ENCODE assay signal across 8 mouse cellular contexts in genomic region chr12:40177089-40177488, GRCm38 (mm10). TPM values are rescaled to one million over a fixed set of nuclear protein-coding genes. Genes with fewer than 3 reads are reported as not detected.
A peak's percentile ranks its signal among the peaks of the same experiment; 100 is the strongest.
DNase-seq lines count a peak whose midpoint lies in the region; ATAC-seq and TF ChIP-seq lines count a peak whose summit lies in the region.
"Had no signal": no experiment of that assay in that cellular context is flagged by ENCODE, and none has a peak within 500 bp of the region (broad histone marks: within the 10 kb centered on the region; RNA-seq: fewer than 3 reads in every experiment).

No protein-coding gene starts in this region.

- no peaks in the 10 kb centered on the region for H3K9me3 ChIP-seq in kidney, postnatal 0 days (replicated peaks; ENCODE audit: low read length)
- no peaks in the 10 kb centered on the region for H3K9me3 ChIP-seq in kidney, embryonic 15.5 days (replicated peaks)
- H3K9me3 ChIP-seq in G1E (replicated peaks) = no peaks in the 10 kb centered on the region
- H3K9me3 ChIP-seq in intestine, embryonic 16.5 days (ENCODE audit: control insufficient read depth, low read length) = 0 out of 2 replicates have a peak, but pooled peaks cover 4% of the 10 kb centered on the region
- H3K9me3 ChIP-seq: lung, embryonic 15.5 days had no signal

- H3K27me3 ChIP-seq in kidney, postnatal 0 days (ENCODE audit: insufficient read depth, low read length) = no peaks in the 10 kb centered on the region
- H3K27me3 ChIP-seq in kidney, embryonic 15.5 days = no peaks in the 10 kb centered on the region
- no peaks in the 10 kb centered on the region for H3K27me3 ChIP-seq in G1E (ENCODE audit: insufficient read depth, low read length)
- H3K27me3 ChIP-seq in intestine, embryonic 16.5 days (replicated peaks; ENCODE audit: control insufficient read depth, insufficient read depth, low read length) = no peaks in the 10 kb centered on the region
- H3K27me3 ChIP-seq: lung, embryonic 15.5 days had no signal

- no peak for TF ChIP-seq POLR2A in lung, adult 2 months (IDR thresholded peaks at IDR 0.05; ENCODE audit: borderline replicate concordance, extremely low read depth, low read depth, low read length)

- H3K4me1 ChIP-seq in kidney, postnatal 0 days (replicated peaks; ENCODE audit: insufficient read depth, low read length) = no peaks in the 10 kb centered on the region
- H3K4me1 ChIP-seq in kidney, embryonic 15.5 days = no peaks in the 10 kb centered on the region
- H3K4me1 ChIP-seq in G1E (ENCODE audit: insufficient read depth, low read depth, low read length) = peaks cover under 1% of the 10 kb centered on the region; the same call in 1 of the 2 replicates
- no peaks in the 10 kb centered on the region for H3K4me1 ChIP-seq in lung, adult 2 months (ENCODE audit: control insufficient read depth, insufficient read depth, low read length)
- no peaks in the 10 kb centered on the region for H3K4me1 ChIP-seq in intestine, embryonic 16.5 days (ENCODE audit: control insufficient read depth, insufficient read depth, low read length)
- H3K4me1 ChIP-seq: lung, embryonic 15.5 days had no signal

- no peaks in the 10 kb centered on the region for H3K36me3 ChIP-seq in kidney, postnatal 0 days (ENCODE audit: insufficient read depth, low read length)
- H3K36me3 ChIP-seq in kidney, embryonic 15.5 days = no peaks in the 10 kb centered on the region
- no peaks in the 10 kb centered on the region for H3K36me3 ChIP-seq in G1E (replicated peaks)
- no peaks in the 10 kb centered on the region for H3K36me3 ChIP-seq in intestine, embryonic 16.5 days (ENCODE audit: control insufficient read depth, insufficient read depth, low read length)
- H3K36me3 ChIP-seq: lung, embryonic 15.5 days had no signal

- no peak overlapping the region for H3K27ac ChIP-seq in kidney, postnatal 0 days
- H3K27ac ChIP-seq in kidney, embryonic 15.5 days = no peak overlapping the region
- H3K27ac ChIP-seq in intestine, embryonic 16.5 days (ENCODE audit: low read length) = no peak overlapping the region
- H3K27ac ChIP-seq: lung, embryonic 15.5 days had no signal

- ATAC-seq in kidney, postnatal 0 days (replicated peaks; ENCODE audit: low FRiP score, low read depth) = no peak
- ATAC-seq in kidney, embryonic 15.5 days (replicated peaks; ENCODE audit: low FRiP score) = no peak
- ATAC-seq in G1E (ENCODE audit: extremely low read depth, insufficient number of reproducible peaks, low FRiP score, poor library complexity, severe bottlenecking) = no peak
- no peak for ATAC-seq in intestine, embryonic 16.5 days

- WGBS in kidney, postnatal 0 days = 64% methylated on average over 6 of the region's 6 CpGs
- 65% methylated on average over 6 of the region's 6 CpGs for WGBS in kidney, embryonic 15.5 days
- 38% methylated on average over 6 of the region's 6 CpGs for WGBS in lung, adult 2 months
- WGBS in intestine, embryonic 16.5 days = 60% methylated on average over 6 of the region's 6 CpGs

- no peak overlapping the region for H3K4me2 ChIP-seq in kidney, postnatal 0 days (ENCODE audit: low read length)
- H3K4me2 ChIP-seq in kidney, embryonic 15.5 days = no peak overlapping the region
- H3K4me2 ChIP-seq in intestine, embryonic 16.5 days (ENCODE audit: low read depth, low read length) = no peak overlapping the region
- H3K4me2 ChIP-seq: lung, embryonic 15.5 days had no signal

- H3K9ac ChIP-seq in kidney, postnatal 0 days (ENCODE audit: low read depth, low read length) = no peak overlapping the region
- no peak overlapping the region for H3K9ac ChIP-seq in kidney, embryonic 15.5 days
- no peak overlapping the region for H3K9ac ChIP-seq in intestine, embryonic 16.5 days (ENCODE audit: low read depth, low read length)
- H3K9ac ChIP-seq: lung, embryonic 15.5 days had no signal

- no peak overlapping the region for H3K4me3 ChIP-seq in kidney, postnatal 0 days (replicated peaks; ENCODE audit: low read depth, low read length)
- H3K4me3 ChIP-seq in kidney, embryonic 15.5 days (replicated peaks) = no peak overlapping the region
- H3K4me3 ChIP-seq in G1E (ENCODE audit: low read depth, low read length) = no peak overlapping the region
- H3K4me3 ChIP-seq in lung, adult 2 months (replicated peaks; ENCODE audit: extremely low read depth, low read depth, low read length) = no peak overlapping the region
- no peak overlapping the region for H3K4me3 ChIP-seq in intestine, embryonic 16.5 days (ENCODE audit: low read length)
- H3K4me3 ChIP-seq: lung, embryonic 15.5 days had no signal

- peak; percentile 51 for TF ChIP-seq CTCF in kidney, postnatal 0 days (IDR thresholded peaks at IDR 0.05; ENCODE audit: low read depth)
- peak; percentile 46; the same call in 1 of the 2 replicates for TF ChIP-seq CTCF in G1E (IDR thresholded peaks at IDR 0.05; ENCODE audit: low read depth, low read length)
- TF ChIP-seq CTCF in lung, adult 2 months (IDR thresholded peaks at IDR 0.05; ENCODE audit: insufficient read depth, low read length) = peak; percentile 20; the same call in 1 of the 2 replicates

- no peak for DNase-seq in kidney, postnatal 0 days (ENCODE audit: low spot score)
- DNase-seq in G1E (ENCODE audit: low spot score) = peak; percentile 8
- DNase-seq in adrenal gland, postnatal 14 days = peak; percentile 48
- peak; percentile 32 for DNase-seq in lung, adult 2 months
- peak; percentile 79 for DNase-seq in thymus, postnatal 4 days

RNA-seq across cellular contexts. Expression of gene Lsmem1, which starts 22.2 kb away (rescaled TPM):
- polyA plus RNA-seq in kidney, postnatal 0 days (2015; fragmentation: Nextera tagmentation; extraction: Ambion mirVana) = 0.13 TPM in 1 of 2 replicates, not detected in the other
- 0.17 and 0.24 TPM in 2 replicates for polyA plus RNA-seq in kidney, embryonic 15.5 days (2015; fragmentation: Nextera tagmentation; extraction: Ambion mirVana)
- total RNA-seq in G1E (2014; fragmentation: Nextera tagmentation) (not detected in 2 replicates), G1E (2017) (0.23 and 0.44 TPM in 2 replicates)
- polyA plus RNA-seq in G1E (2012) = not detected in 2 replicates
- total RNA-seq in adrenal gland, postnatal 14 days (2021) = 0.26 TPM in 1 of 2 replicates, not detected in the other
- 0.18 and 0.53 TPM in 2 replicates for polyA plus RNA-seq in lung, adult 2 months (2012; rRNA removed)
- not detected in 2 replicates for polyA plus RNA-seq in intestine, embryonic 16.5 days (2015; fragmentation: Nextera tagmentation; extraction: Ambion mirVana)

RNA-seq across cellular contexts. Expression of gene Scin, which starts 43.1 kb away (rescaled TPM):
- 56.9 and 60.9 TPM in 2 replicates for polyA plus RNA-seq in kidney, postnatal 0 days (2015; fragmentation: Nextera tagmentation; extraction: Ambion mirVana)
- 14.9 and 19.9 TPM in 2 replicates for polyA plus RNA-seq in kidney, embryonic 15.5 days (2015; fragmentation: Nextera tagmentation; extraction: Ambion mirVana)
- total RNA-seq in G1E (2014; fragmentation: Nextera tagmentation) (0.30 TPM in 1 of 2 replicates, not detected in the other), G1E (2017) (not detected in 2 replicates)
- polyA plus RNA-seq in G1E (2012) = not detected in 2 replicates
- 0.37 and 0.56 TPM in 2 replicates for total RNA-seq in adrenal gland, postnatal 14 days (2021)
- 0.62 and 0.94 TPM in 2 replicates for polyA plus RNA-seq in lung, adult 2 months (2012; rRNA removed)
- 67.5 and 79.3 TPM in 2 replicates for polyA plus RNA-seq in intestine, embryonic 16.5 days (2015; fragmentation: Nextera tagmentation; extraction: Ambion mirVana)
